Mouse (Mus musculus): ENCODE measurements around the gene Nos3.
A peak's percentile ranks its signal among the peaks of the same experiment; 100 is the strongest.

Gene Nos3

GRCm38 (mm10) chr5:24364508-24364907 lies at the start of gene Nos3:
TSS of gene Nos3 (plus strand) at chr5:24364810.
- no peak for DNase-seq (ENCODE audit: low spot score in 2 of 2)

DNA sequence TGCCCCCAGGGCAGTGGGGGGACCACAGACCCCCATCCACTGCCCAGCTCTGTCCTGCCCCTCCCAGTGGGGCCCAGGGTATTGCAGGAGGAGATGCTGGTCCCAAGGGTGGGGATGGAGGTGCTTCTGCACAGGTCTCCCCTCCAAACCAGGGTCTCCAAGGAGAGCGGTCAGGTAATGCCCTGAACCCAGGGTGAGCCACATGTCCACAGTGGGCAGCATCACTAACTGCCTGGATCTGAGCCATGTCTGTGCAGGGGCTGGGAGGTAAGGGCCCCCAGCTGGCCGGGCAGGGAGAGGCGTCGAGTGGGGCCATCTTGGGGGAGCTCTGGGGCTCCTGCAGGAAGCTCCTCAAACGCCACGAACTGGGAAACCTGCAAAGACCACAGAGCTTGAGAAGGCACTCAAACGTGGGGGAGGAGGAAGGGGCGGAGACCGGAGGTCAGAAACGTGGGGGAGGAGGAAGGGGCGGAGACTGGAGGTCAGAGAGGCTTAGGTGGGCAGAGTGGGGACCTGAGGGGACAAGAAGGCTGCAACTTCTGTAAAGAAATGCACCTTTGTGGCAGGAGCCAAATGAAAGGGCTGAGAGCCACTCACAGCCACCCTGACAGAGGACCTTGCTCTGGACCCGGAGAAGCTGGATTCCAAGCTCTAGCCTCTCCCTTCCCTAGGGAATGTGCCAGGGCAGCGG lies 44.7 kb upstream of the Nos3 start:
- DNase-seq (ENCODE audit: low spot score in 2 of 2) = no peak

DNA sequence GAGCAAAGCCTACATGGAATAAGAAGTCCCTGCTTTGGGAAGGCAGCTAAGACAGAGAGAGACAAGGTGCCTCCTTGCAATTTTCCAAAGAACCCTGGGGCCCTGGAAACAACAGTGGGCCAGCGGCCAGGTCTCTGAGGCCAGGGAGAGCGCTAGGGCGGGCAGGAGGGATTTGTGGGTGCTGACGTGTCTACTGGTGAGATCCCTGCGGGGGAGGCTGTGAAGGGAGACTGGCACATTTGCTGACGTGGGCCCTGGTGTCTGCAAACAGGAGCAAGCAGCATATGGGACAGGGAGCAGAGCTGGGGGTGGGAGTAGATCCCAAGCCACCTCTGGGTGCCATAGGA lies 44.2 kb upstream of the Nos3 start:
- no peak for DNase-seq (ENCODE audit: low spot score in 2 of 2)

DNA sequence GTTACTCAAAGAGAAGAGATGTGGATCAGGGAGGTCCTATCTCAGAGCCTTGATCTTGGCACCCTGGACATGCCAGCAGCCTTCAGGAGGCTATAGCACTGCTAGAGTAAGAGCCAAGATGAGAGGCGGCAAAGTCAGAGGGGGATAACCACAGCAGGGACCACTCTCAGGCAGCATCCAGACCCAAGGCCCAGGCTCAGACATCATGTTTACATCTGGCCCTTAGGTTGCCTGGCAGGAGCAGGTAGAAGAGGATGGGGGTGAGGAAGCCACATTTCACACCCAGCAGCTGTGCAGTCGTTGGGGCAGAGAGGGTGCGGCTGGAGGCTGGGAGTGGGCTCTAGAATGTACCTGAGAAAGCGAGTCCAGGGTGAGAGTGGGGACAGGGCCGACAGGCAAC lies 43.7 kb upstream of the Nos3 start:
- DNase-seq (ENCODE audit: low spot score in 2 of 2) = no peak

DNA sequence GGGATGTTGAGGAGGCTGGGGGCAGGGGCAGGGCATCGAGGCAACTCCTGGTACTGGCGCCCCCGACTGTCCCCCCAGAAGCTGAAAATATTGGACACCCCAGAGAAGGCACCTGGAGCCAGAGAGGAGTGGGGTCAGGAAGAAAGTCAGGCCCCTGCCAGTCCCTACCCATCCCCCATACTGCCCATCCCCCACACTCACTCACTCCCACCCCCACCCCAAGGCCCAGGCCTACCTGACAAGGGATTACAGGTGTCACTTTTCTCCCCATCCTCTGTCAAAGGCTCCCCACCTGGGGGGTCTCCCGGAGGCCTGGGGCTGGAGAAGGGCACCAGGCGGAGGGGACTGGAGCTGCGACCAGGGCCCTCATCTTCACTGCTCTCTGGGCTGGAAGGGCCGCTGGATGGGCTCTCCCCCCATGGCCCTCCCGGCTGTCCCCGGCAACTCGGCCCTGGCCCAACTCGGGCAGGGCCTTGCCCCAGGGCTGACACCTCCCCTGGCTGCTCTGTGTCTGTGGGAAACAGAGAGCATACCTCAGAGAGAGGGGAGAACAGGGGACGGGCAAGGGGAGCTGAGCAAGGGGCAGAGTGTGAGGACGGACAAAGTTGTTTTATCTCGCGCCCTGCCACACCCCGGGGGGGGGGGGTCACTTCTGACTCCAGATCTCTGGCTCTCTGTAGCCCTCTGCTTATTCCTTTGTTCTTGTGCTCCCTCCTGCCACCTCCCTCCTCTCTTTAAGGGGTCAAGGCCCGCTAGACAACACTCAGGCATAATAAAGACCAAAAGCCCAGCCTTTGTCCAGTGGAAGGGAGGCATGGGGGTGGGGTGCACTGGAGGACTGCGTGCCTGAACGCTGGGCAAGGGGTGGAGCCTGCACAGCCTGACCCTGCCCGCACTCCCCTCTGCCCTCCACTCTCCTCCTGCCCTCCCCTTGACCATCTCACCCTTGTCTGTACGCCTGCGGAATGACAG lies 42.6 kb upstream of the Nos3 start:
- no peak for DNase-seq (ENCODE audit: low spot score in 2 of 2)

DNA sequence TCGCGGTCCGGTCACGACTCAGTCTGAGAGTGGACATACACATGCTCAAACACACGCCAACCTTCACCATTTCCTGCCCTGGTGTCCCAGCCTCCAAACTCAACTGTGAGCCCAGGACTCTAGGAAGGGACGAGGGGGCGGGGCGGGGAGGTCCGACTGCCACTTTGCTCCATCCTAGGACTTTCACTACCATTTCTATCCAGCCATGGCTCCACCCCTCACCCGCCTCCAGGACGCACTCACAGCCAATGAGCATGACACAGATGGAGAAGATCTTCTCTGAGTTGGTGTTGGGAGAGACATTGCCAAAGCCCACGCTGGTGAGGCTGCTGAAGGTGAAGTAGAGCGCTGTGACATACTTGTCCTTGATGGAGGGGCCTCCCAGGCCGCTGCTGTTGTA lies 39.4 kb upstream of the Nos3 start:
- DNase-seq (ENCODE audit: low spot score in 2 of 2) = no peak

- DNase-seq (ENCODE audit: low spot score in 2 of 2) = no peak
These were observed 38.3 kb upstream of the Nos3 start for GRCm38 (mm10) chr5:24326166-24326841.

GRCm38 (mm10) chr5:24326842-24327417 lies 37.7 kb upstream of the Nos3 start:
- no peak for DNase-seq (ENCODE audit: low spot score in 2 of 2)

GRCm38 (mm10) chr5:24328813-24329211 lies 35.8 kb upstream of the Nos3 start:
- DNase-seq (ENCODE audit: low spot score in 2 of 2) = no peak

GRCm38 (mm10) chr5:24329212-24329964 lies 35.2 kb upstream of the Nos3 start:
- DNase-seq (ENCODE audit: low spot score in 2 of 2) = no peak

- no peak for DNase-seq (ENCODE audit: low spot score in 2 of 2)
These were observed 34.7 kb upstream of the Nos3 start for GRCm38 (mm10) chr5:24329965-24330298.

DNA sequence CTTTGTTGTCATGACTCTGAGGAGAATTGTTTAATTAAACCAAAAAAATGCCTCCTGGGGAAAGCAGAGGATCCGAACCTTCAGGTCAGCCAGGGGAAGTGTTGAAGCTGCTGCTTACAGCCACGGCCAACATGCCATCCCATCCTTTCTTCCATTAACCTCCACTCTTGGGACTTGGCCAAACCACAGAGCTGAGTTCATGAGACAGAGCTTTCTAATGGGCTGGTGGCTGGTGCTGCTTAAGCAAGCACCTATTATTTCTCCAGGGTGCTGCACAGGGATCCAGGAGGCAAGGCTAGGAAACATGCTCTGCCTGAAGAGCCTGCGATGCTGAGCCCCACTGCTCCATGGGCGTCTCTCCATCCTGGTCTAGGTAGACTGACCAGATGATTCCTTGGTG lies 32.2 kb upstream of the Nos3 start:
- no peak for DNase-seq (ENCODE audit: low spot score in 2 of 2)

GRCm38 (mm10) chr5:24334749-24335148 lies 29.9 kb upstream of the Nos3 start:
- no peak for DNase-seq (ENCODE audit: low spot score in 2 of 2)

- peak; percentile 25 to 52 for DNase-seq (ENCODE audit: low spot score in 2 of 2)
These were observed 28.6 kb upstream of the Nos3 start for GRCm38 (mm10) chr5:24335888-24336511.

DNA sequence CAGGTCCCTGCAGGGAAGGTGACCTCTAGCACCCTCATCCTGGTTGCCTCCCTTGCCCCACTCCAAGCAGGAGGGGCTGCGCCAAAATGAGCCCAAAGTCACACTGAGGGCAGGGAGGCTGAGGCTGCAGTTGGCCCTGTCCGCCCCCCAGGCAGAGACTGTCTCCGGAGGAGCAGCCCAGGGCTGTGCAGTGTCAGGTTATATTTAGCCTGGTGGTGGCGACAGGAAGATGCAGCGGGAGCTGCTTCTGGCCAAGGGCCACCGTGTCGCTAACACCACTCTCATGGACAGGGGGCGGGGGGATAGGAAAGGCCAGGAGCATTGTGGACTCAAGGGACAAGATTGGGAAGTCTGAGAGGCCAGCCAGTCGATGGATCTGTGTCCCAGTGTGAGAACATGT lies 27.2 kb upstream of the Nos3 start:
- no peak for DNase-seq (ENCODE audit: low spot score in 2 of 2)

- DNase-seq (ENCODE audit: low spot score in 2 of 2) = no peak
These were observed 26.8 kb upstream of the Nos3 start for GRCm38 (mm10) chr5:24337821-24338220.

DNA sequence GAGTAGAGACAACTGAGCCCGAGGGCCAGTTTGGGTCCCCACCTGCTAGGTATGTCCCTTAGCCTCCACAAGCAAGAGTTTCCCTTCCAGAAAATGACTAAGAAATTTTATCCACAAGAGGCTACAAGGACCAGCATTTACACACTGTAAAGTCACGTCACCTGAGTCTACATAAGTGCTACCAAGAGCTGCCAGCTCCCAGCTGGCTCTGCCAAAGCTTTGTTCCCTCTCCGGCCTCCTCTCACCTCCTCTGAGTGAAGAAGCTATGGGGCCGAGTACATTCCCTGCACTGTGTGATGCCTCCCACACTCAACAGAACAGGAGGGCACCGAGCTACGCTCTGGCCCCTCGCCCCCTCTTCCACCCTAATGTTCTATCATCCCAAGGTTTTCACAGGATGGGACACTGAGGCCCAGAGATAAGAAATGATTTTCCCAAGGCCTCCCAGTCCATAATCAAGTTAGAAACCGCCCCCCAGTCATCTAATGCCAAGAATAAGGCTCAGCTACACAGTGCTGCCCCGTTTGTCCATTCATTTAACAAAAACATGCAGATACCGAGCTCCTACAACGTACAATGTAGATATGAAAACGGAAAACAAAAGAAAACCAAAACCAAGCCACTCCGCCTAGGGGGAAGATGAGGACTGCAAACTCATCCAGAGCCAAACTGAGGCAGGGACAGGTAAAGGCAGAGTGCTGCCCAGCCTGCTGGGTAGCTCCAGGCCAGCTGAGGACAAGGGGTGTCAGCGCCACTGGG lies 22.2 kb upstream of the Nos3 start:
- no peak for DNase-seq (ENCODE audit: low spot score in 2 of 2)

DNA sequence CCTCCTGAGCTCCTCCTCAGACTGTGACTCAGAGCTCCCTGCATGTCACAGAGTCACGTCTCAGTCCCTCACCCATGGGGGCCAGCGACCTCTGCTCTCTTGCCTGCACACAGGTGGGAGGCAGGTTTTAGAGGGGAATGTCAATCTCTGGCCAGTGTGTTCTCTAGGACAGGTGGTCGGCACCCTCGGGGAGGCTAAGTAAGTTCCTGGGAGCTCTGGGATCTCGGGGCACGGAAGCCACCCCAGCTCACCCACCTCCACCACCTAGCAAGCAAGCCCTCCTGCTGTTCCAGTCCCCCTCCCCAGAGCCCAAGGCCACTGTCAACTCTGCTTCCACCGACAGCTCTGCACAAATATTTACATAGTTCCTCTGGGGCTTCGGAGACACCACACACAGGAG lies 21.6 kb upstream of the Nos3 start:
- no peak for DNase-seq (ENCODE audit: low spot score in 2 of 2)

- DNase-seq (ENCODE audit: low spot score in 2 of 2) = no peak
These were observed 21.2 kb upstream of the Nos3 start for GRCm38 (mm10) chr5:24343379-24343778.

- DNase-seq (ENCODE audit: low spot score in 2 of 2) = peak; percentile 59 to 72
These were observed 20.6 kb upstream of the Nos3 start for GRCm38 (mm10) chr5:24343977-24344436.
